Mouse (Mus musculus) olfactory bulb, adult 2 months (tissue): ENCODE measurements around the gene 5430419D17Rik.

Experiments used
- CTCF ChIP-seq: fragments of 200-500 bp; IDR thresholded peaks from 2 replicates; pipeline ENCODE4 v1.5.1; 2012; ENCODE audit warnings: low read depth, mild to moderate bottlenecking, low read length, moderate library complexity; ENCODE audit not compliant: insufficient read depth
- POLR2A ChIP-seq: fragments of 200-500 bp; IDR thresholded peaks from 2 replicates; pipeline ENCODE4 v1.6.1; 2012; ENCODE audit warnings: mild to moderate bottlenecking, low read depth, low read length, moderate library complexity; ENCODE audit not compliant: insufficient read depth

GRCm38 (mm10) chr7:131187996-131188395 is 13.8 kb downstream of the 5430419D17Rik start:
- TF ChIP-seq CTCF (no peak), POLR2A (no peak)
